Mouse (Mus musculus) embryonic fibroblast, embryonic 13.5 days (primary cell): ENCODE results near the gene Zmiz1. TPM values are rescaled to one million over a fixed set of nuclear protein-coding genes. Genes with fewer than 3 reads are reported as not detected.
A peak's percentile ranks its signal among the peaks of the same experiment; 100 is the strongest.

Experiments used
- H3K27ac ChIP-seq: 2 replicates; pipeline ENCODE4 v1.5.1; 2012; ENCODE audit warnings: low read length, control low read depth, inconsistent platforms; ENCODE audit not compliant: insufficient read depth
- H3K4me1 ChIP-seq: 2 replicates; pipeline ENCODE4 v1.6.1; 2011; ENCODE audit warnings: low read length; ENCODE audit not compliant: control insufficient read depth, insufficient read depth
- H3K4me3 ChIP-seq: 2 replicates; pipeline ENCODE4 v1.5.1; 2011; ENCODE audit warnings: mild to moderate bottlenecking, control low read depth, low read length; ENCODE audit not compliant: insufficient read depth
- CTCF ChIP-seq: IDR thresholded peaks from 2 replicates; pipeline ENCODE4 v1.5.1; 2011; ENCODE audit warnings: mild to moderate bottlenecking, control low read depth, low read length, moderate library complexity, borderline replicate concordance; ENCODE audit not compliant: insufficient read depth
- POLR2A ChIP-seq: IDR thresholded peaks from 2 replicates; pipeline ENCODE4 v1.6.1; 2011; ENCODE audit warnings: low read depth, mild to moderate bottlenecking, control low read depth, low read length, moderate library complexity
- polyA plus RNA-seq: library from polyadenylated mRNA; stranded (reverse); fragments of >200 nt; gene quantifications from 2 replicates; pipeline ENCODE4 v1.2.4, GENCODE M21; 2011; ENCODE audit warnings: low read depth; ENCODE audit not compliant: missing spikeins, insufficient read length

Gene Zmiz1
- polyA plus RNA-seq, 1 experiment, result 61.9 TPM

- Histone ChIP-seq H3K4me3 (no peak overlapping the region), H3K4me1 (peaks cover 30% of the 10 kb centered on the region), H3K27ac (no peak overlapping the region)
- TF ChIP-seq CTCF (no peak), POLR2A (no peak)
Measured at GRCm38 (mm10) chr14:25498367-25498766, 39.4 kb downstream of the Zmiz1 start.

- TF ChIP-seq POLR2A, result no peak
- no peak for TF ChIP-seq CTCF
- Histone ChIP-seq H3K27ac (no peak overlapping the region), H3K4me1 (peaks cover 31% of the 10 kb centered on the region), H3K4me3 (no peak overlapping the region)
Measured at GRCm38 (mm10) chr14:25499526-25499925, 40.5 kb downstream of the Zmiz1 start.

- TF ChIP-seq CTCF (no peak), POLR2A (no peak)
- no peak overlapping the region for H3K4me3 ChIP-seq
- H3K27ac ChIP-seq, result no peak overlapping the region
- peaks cover 40% of the 10 kb centered on the region for H3K4me1 ChIP-seq
Measured at GRCm38 (mm10) chr14:25500511-25501120, 41.6 kb downstream of the Zmiz1 start.

GRCm38 (mm10) chr14:25501481-25501880 lies 42.5 kb downstream of the Zmiz1 start:
- H3K27ac ChIP-seq, result no peak overlapping the region
- peaks cover 38% of the 10 kb centered on the region for H3K4me1 ChIP-seq
- TF ChIP-seq CTCF (no peak), POLR2A (no peak)
- H3K4me3 ChIP-seq, result no peak overlapping the region

GRCm38 (mm10) chr14:25502355-25502754 lies 43.4 kb downstream of the Zmiz1 start:
- TF ChIP-seq CTCF, result no peak
- no peak for TF ChIP-seq POLR2A
- no peak overlapping the region for H3K4me3 ChIP-seq
- H3K27ac ChIP-seq, result no peak overlapping the region
- peaks cover 30% of the 10 kb centered on the region for H3K4me1 ChIP-seq

GRCm38 (mm10) chr14:25504241-25504640 lies 45.3 kb downstream of the Zmiz1 start:
- Histone ChIP-seq H3K27ac (peak overlapping the region; percentile 77), H3K4me1 (peaks cover 18% of the 10 kb centered on the region), H3K4me3 (no peak overlapping the region)
- TF ChIP-seq POLR2A (no peak), CTCF (no peak)

GRCm38 (mm10) chr14:25505201-25505671 lies 46.3 kb downstream of the Zmiz1 start:
- TF ChIP-seq CTCF (no peak), POLR2A (no peak)
- Histone ChIP-seq H3K27ac (peak overlapping the region; percentile 82), H3K4me3 (no peak overlapping the region), H3K4me1 (peaks cover 19% of the 10 kb centered on the region)

- Histone ChIP-seq H3K27ac (no peak overlapping the region), H3K4me1 (peaks cover 19% of the 10 kb centered on the region), H3K4me3 (no peak overlapping the region)
- no peak for TF ChIP-seq POLR2A
- no peak for TF ChIP-seq CTCF
Measured at GRCm38 (mm10) chr14:25508111-25508756, 49.2 kb downstream of the Zmiz1 start.

- peaks cover 19% of the 10 kb centered on the region for H3K4me1 ChIP-seq
- no peak overlapping the region for H3K27ac ChIP-seq
- no peak for TF ChIP-seq POLR2A
- H3K4me3 ChIP-seq, result no peak overlapping the region
Measured at GRCm38 (mm10) chr14:25508757-25509139, 49.8 kb downstream of the Zmiz1 start.

- no peak overlapping the region for H3K27ac ChIP-seq
- H3K4me3 ChIP-seq, result no peak overlapping the region
- TF ChIP-seq POLR2A, result no peak
- no peak for TF ChIP-seq CTCF
- peaks cover 17% of the 10 kb centered on the region for H3K4me1 ChIP-seq
Measured at GRCm38 (mm10) chr14:25509450-25510129, 50.6 kb downstream of the Zmiz1 start.
